Mouse (Mus musculus) liver, postnatal 0 days (tissue): ENCODE measurements around the gene Irak1.

ENCODE experiments used
- CTCF ChIP-seq: sonication (generic); IDR thresholded peaks from 2 replicates; pipeline ENCODE4 v1.5.1; 2016; ENCODE audit warnings: antibody characterized with exemption, low read depth
- EP300 ChIP-seq: IDR thresholded peaks from 2 replicates; pipeline ENCODE4 v1.6.1; 2016; ENCODE audit warnings: antibody characterized with exemption, low read depth, mild to moderate bottlenecking

DNA sequence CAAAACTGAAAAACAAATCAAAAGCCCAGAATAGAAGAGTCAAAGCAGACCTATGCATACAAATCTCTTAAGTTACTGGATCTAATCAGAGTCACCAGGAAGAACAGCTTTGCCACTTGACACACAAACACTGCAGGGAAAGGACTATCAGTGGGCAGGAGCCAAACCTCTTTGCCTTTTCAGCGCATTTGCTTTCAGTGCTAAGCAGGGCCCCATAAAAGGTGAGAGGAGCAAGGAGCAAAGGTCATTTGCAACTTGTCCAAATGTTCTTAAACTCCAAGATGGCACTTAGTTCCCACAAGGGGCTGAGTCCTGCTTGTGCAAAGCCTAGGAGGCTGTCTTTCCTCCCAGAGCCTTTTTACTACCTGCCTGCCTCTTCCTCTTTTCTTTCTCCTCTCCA is 6.3 kb upstream of the Irak1 start:
- TF ChIP-seq CTCF: no peak
- no peak for TF ChIP-seq EP300
